Mouse (Mus musculus) liver, embryonic 11.5 days (tissue): ENCODE results near the gene Klhdc7b. TPM values are rescaled to one million over a fixed set of nuclear protein-coding genes. Genes with fewer than 3 reads are reported as not detected.

Source experiments
- ATAC-seq: fragments of 200-750 bp; cut with Nextera tagmentation; replicated peaks from 2 replicates; pipeline ENCODE4 v1.8.0; 2017; ENCODE audit warnings: moderate number of reproducible peaks, mild to moderate bottlenecking, moderate TSS enrichment, moderate library complexity; ENCODE audit not compliant: low FRiP score
- DNase-seq: peaks from one replicate; pipeline ENCODE4 v3.0.0-alpha.2; 2017; ENCODE audit warnings: low spot score
- H3K27ac ChIP-seq: fragments of 300-500 bp; sonication (generic); 2 replicates; pipeline ENCODE4 v1.5.1; 2014; ENCODE audit warnings: mild to moderate bottlenecking, low read depth, low read length, control low read depth
- H3K27me3 ChIP-seq: fragments of 300-500 bp; sonication (generic); replicated peaks from 2 replicates; pipeline ENCODE4 v1.6.1; 2014; ENCODE audit warnings: low read length, mixed read lengths; ENCODE audit not compliant: control insufficient read depth, insufficient read depth
- H3K36me3 ChIP-seq: fragments of 300-500 bp; sonication (generic); 2 replicates; pipeline ENCODE4 v1.6.1; 2014; ENCODE audit warnings: mild to moderate bottlenecking, low read length, moderate library complexity, mixed read lengths; ENCODE audit not compliant: control insufficient read depth, insufficient read depth
- H3K4me1 ChIP-seq: fragments of 300-500 bp; sonication (generic); replicated peaks from 2 replicates; pipeline ENCODE4 v1.6.1; 2014; ENCODE audit warnings: low read length, mixed read lengths; ENCODE audit not compliant: control insufficient read depth, insufficient read depth
- H3K4me2 ChIP-seq: fragments of 300-500 bp; sonication (generic); 2 replicates; pipeline ENCODE4 v1.6.1; 2014; ENCODE audit warnings: mild to moderate bottlenecking, control low read depth, moderate library complexity
- H3K4me3 ChIP-seq: fragments of 300-500 bp; sonication (generic); 2 replicates; pipeline ENCODE4 v1.5.1; 2014; ENCODE audit warnings: low read depth, low read length, control low read depth
- H3K9ac ChIP-seq: fragments of 300-500 bp; sonication (generic); 2 replicates; pipeline ENCODE4 v1.6.1; 2014; ENCODE audit warnings: low read depth, low read length, control low read depth
- H3K9me3 ChIP-seq: fragments of 300-500 bp; sonication (generic); 2 replicates; pipeline ENCODE4 v1.6.1; 2016; ENCODE audit warnings: low read length, inconsistent platforms, mixed read lengths; ENCODE audit not compliant: control insufficient read depth
- WGBS: fragments of 180-500 bp; shearing (Covaris S2); extraction: QIAGEN DNeasy Blood & Tissue Kit; methylation state at CpG from one replicate; pipeline ENCODE4 v1.1.7; 2014; 5-methylcytosine and 5-hydroxymethylcytosine counted together
- polyA plus RNA-seq: library from polyadenylated mRNA; unstranded; fragments of >200 nt; fragmentation: Nextera tagmentation; extraction: Ambion mirVana; gene quantifications from 2 replicates; pipeline ENCODE4 v1.2.1, GENCODE M21; 2014

Klhdc7b gene
- polyA plus RNA-seq: not detected in 2 replicates

GRCm38 (mm10) chr15:89384617-89385016, at the start of gene Klhdc7b:
Gene Klhdc7b (plus strand): TSS chr15:89384917.
- Histone ChIP-seq H3K4me3 (no peak within 1 kb of the TSS), H3K27me3 (peaks cover 7% of the 10 kb centered on the region), H3K27ac (no peak within 1 kb of the TSS), H3K9ac (no peak within 1 kb of the TSS), H3K4me2 (no peak within 1 kb of the TSS), H3K4me1 (peaks cover 1% of the 10 kb centered on the region), H3K9me3 (no peaks in the 10 kb centered on the region), H3K36me3 (no peaks in the 10 kb centered on the region)
- 85% methylated on average over 7 of the region's 7 CpGs for WGBS
- no peak for DNase-seq
- no peak for ATAC-seq

GRCm38 (mm10) chr15:89336422-89336821, 48.3 kb upstream of the Klhdc7b start:
- Histone ChIP-seq H3K9me3 (no peaks in the 10 kb centered on the region), H3K36me3 (no peaks in the 10 kb centered on the region), H3K9ac (no peak overlapping the region), H3K27me3 (no peaks in the 10 kb centered on the region), H3K27ac (no peak overlapping the region), H3K4me1 (no peaks in the 10 kb centered on the region), H3K4me3 (no peak overlapping the region), H3K4me2 (no peak overlapping the region)
- 74% methylated on average over 14 of the region's 14 CpGs for WGBS
- DNase-seq: no peak
- 0 out of 2 replicates have a peak, but pooled peaks have one; percentile 20 for ATAC-seq

- WGBS: 65% methylated on average over 2 of the region's 2 CpGs
Observed at GRCm38 (mm10) chr15:89339696-89340095, 45.0 kb upstream of the Klhdc7b start.

GRCm38 (mm10) chr15:89340136-89340535, 44.6 kb upstream of the Klhdc7b start:
- no peak overlapping the region for H3K4me2 ChIP-seq
- no peaks in the 10 kb centered on the region for H3K4me1 ChIP-seq
- no peak overlapping the region for H3K27ac ChIP-seq
- ATAC-seq (no peak), DNase-seq (no peak)
- H3K36me3 ChIP-seq: no peaks in the 10 kb centered on the region
- H3K27me3 ChIP-seq: no peaks in the 10 kb centered on the region
- no peak overlapping the region for H3K9ac ChIP-seq
- no peaks in the 10 kb centered on the region for H3K9me3 ChIP-seq
- 75% methylated on average over 3 of the region's 3 CpGs for WGBS
- no peak overlapping the region for H3K4me3 ChIP-seq

More at GRCm38 (mm10) chr15:89339696-89340095, 45.0 kb upstream of the Klhdc7b start:
- H3K4me2 ChIP-seq: no peak overlapping the region
- no peaks in the 10 kb centered on the region for H3K36me3 ChIP-seq
- H3K9me3 ChIP-seq: no peaks in the 10 kb centered on the region
- H3K27ac ChIP-seq: no peak overlapping the region
- ATAC-seq: no peak
- no peak overlapping the region for H3K9ac ChIP-seq
- H3K4me3 ChIP-seq: no peak overlapping the region
- H3K4me1 ChIP-seq: no peaks in the 10 kb centered on the region
- H3K27me3 ChIP-seq: no peaks in the 10 kb centered on the region
- no peak for DNase-seq

- 60% methylated on average over 1 of the region's 1 CpGs for WGBS
- H3K27ac ChIP-seq: no peak overlapping the region
- no peaks in the 10 kb centered on the region for H3K9me3 ChIP-seq
- H3K36me3 ChIP-seq: no peaks in the 10 kb centered on the region
- no peak overlapping the region for H3K4me2 ChIP-seq
- no peak overlapping the region for H3K4me3 ChIP-seq
- no peaks in the 10 kb centered on the region for H3K27me3 ChIP-seq
- ATAC-seq: no peak
- no peaks in the 10 kb centered on the region for H3K4me1 ChIP-seq
- H3K9ac ChIP-seq: no peak overlapping the region
- no peak for DNase-seq
Observed at GRCm38 (mm10) chr15:89341678-89342077, 43.0 kb upstream of the Klhdc7b start.

- no peak for ATAC-seq
Observed at GRCm38 (mm10) chr15:89343325-89343724, 41.4 kb upstream of the Klhdc7b start.

GRCm38 (mm10) chr15:89350447-89350846, 34.3 kb upstream of the Klhdc7b start:
- DNase-seq (no peak), ATAC-seq (no peak)
- peaks cover 9% of the 10 kb centered on the region for H3K4me1 ChIP-seq
- no peak overlapping the region for H3K4me2 ChIP-seq
- H3K27ac ChIP-seq: no peak overlapping the region
- no peak overlapping the region for H3K4me3 ChIP-seq
- peaks cover 39% of the 10 kb centered on the region for H3K36me3 ChIP-seq
- no peaks in the 10 kb centered on the region for H3K9me3 ChIP-seq
- WGBS: 80% methylated on average over 5 of the region's 5 CpGs
- no peak overlapping the region for H3K9ac ChIP-seq
- H3K27me3 ChIP-seq: no peaks in the 10 kb centered on the region

More at GRCm38 (mm10) chr15:89343325-89343724, 41.4 kb upstream of the Klhdc7b start:
- 74% methylated on average over 3 of the region's 3 CpGs for WGBS
- Histone ChIP-seq H3K4me1 (no peaks in the 10 kb centered on the region), H3K9ac (no peak overlapping the region), H3K4me2 (no peak overlapping the region), H3K36me3 (0 out of 2 replicates have a peak, but pooled peaks cover 2% of the 10 kb centered on the region), H3K27me3 (no peaks in the 10 kb centered on the region), H3K4me3 (no peak overlapping the region), H3K9me3 (no peaks in the 10 kb centered on the region), H3K27ac (no peak overlapping the region)
- no peak for DNase-seq

GRCm38 (mm10) chr15:89351302-89351701, 33.4 kb upstream of the Klhdc7b start:
- Histone ChIP-seq H3K27me3 (no peaks in the 10 kb centered on the region), H3K27ac (no peak overlapping the region), H3K4me1 (peaks cover 9% of the 10 kb centered on the region), H3K4me3 (no peak overlapping the region), H3K4me2 (no peak overlapping the region), H3K36me3 (peaks cover 39% of the 10 kb centered on the region), H3K9ac (no peak overlapping the region), H3K9me3 (no peaks in the 10 kb centered on the region)
- no peak for ATAC-seq
- DNase-seq: no peak
- WGBS: 93% methylated on average over 15 of the region's 15 CpGs

GRCm38 (mm10) chr15:89352054-89352453, 32.7 kb upstream of the Klhdc7b start:
- no peak for DNase-seq
- H3K4me2 ChIP-seq: no peak overlapping the region
- H3K27ac ChIP-seq: no peak overlapping the region
- H3K4me1 ChIP-seq: peaks cover 9% of the 10 kb centered on the region
- H3K4me3 ChIP-seq: no peak overlapping the region
- no peaks in the 10 kb centered on the region for H3K27me3 ChIP-seq
- no peak overlapping the region for H3K9ac ChIP-seq
- 93% methylated on average over 14 of the region's 14 CpGs for WGBS
- no peak for ATAC-seq
- H3K36me3 ChIP-seq: peaks cover 39% of the 10 kb centered on the region
- no peaks in the 10 kb centered on the region for H3K9me3 ChIP-seq
